Mouse (Mus musculus) lung, postnatal 0 days (tissue): ENCODE data around the gene Tmed1. TPM values are rescaled to one million over a fixed set of nuclear protein-coding genes. Genes with fewer than 3 reads are reported as not detected.
"Not testable (repeated sequence)": the region's sequence is repeated elsewhere in the genome, so short reads cannot be mapped to it uniquely, and the experiment has no call there.

Experiments used
- ATAC-seq: fragments of 200-750 bp; cut with Nextera tagmentation; 2 replicates; pipeline ENCODE4 v1.8.0; 2017; ENCODE audit warnings: moderate library complexity
- DNase-seq: peaks from one replicate; pipeline ENCODE4 v3.0.0-alpha.2; 2016; ENCODE audit warnings: low spot score
- H3K27ac ChIP-seq: fragments of 300-500 bp; sonication (generic); 2 replicates; pipeline ENCODE4 v1.5.1; 2014; ENCODE audit warnings: antibody characterized with exemption, mild to moderate bottlenecking, low read length, mixed read lengths
- H3K27me3 ChIP-seq: fragments of 300-500 bp; sonication (generic); replicated peaks from 2 replicates; pipeline ENCODE4 v1.6.1; 2014; ENCODE audit warnings: low read length, mixed read lengths; ENCODE audit not compliant: insufficient read depth
- H3K36me3 ChIP-seq: fragments of 300-500 bp; sonication (generic); 2 replicates; pipeline ENCODE4 v1.6.1; 2014; ENCODE audit warnings: low read length, mixed read lengths; ENCODE audit not compliant: insufficient read depth
- H3K4me1 ChIP-seq: fragments of 300-500 bp; sonication (generic); 2 replicates; pipeline ENCODE4 v1.6.1; 2014; ENCODE audit warnings: antibody characterized with exemption, low read depth, low read length, mixed read lengths; ENCODE audit not compliant: insufficient read depth
- H3K4me2 ChIP-seq: fragments of 300-500 bp; sonication (generic); replicated peaks from 2 replicates; pipeline ENCODE4 v1.6.1; 2014; ENCODE audit warnings: low read depth, mild to moderate bottlenecking, low read length, moderate library complexity, mixed read lengths
- H3K4me3 ChIP-seq: fragments of 300-500 bp; sonication (generic); 2 replicates; pipeline ENCODE4 v1.5.1; 2014; ENCODE audit warnings: low read depth, low read length
- H3K9ac ChIP-seq: fragments of 300-500 bp; sonication (generic); replicated peaks from 2 replicates; pipeline ENCODE4 v1.6.1; 2014; ENCODE audit warnings: low read depth, mild to moderate bottlenecking
- H3K9me3 ChIP-seq: fragments of 300-500 bp; sonication (generic); 2 replicates; pipeline ENCODE4 v1.6.1; 2016; ENCODE audit warnings: low read length, mixed read lengths
- CTCF ChIP-seq: IDR thresholded peaks from 2 replicates; pipeline ENCODE4 v1.5.1; 2016; ENCODE audit warnings: antibody characterized with exemption, mild to moderate bottlenecking
- EP300 ChIP-seq: IDR thresholded peaks from 2 replicates; pipeline ENCODE4 v1.6.1; 2016; ENCODE audit warnings: antibody characterized with exemption, mild to moderate bottlenecking, control low read depth
- WGBS: fragments of 180-500 bp; shearing (Covaris S2); extraction: QIAGEN DNeasy Blood & Tissue Kit; methylation state at CpG from one replicate; pipeline ENCODE4 v1.1.7; 2014; 5-methylcytosine and 5-hydroxymethylcytosine counted together
- polyA plus RNA-seq: library from polyadenylated mRNA; unstranded; fragments of >200 nt; fragmentation: Nextera tagmentation; extraction: Ambion mirVana; gene quantifications from 2 replicates; pipeline ENCODE4 v1.2.1, GENCODE M21; 2015

Gene Tmed1
- polyA plus RNA-seq, 1 experiment from 2014 or later: 71.3 TPM

DNA sequence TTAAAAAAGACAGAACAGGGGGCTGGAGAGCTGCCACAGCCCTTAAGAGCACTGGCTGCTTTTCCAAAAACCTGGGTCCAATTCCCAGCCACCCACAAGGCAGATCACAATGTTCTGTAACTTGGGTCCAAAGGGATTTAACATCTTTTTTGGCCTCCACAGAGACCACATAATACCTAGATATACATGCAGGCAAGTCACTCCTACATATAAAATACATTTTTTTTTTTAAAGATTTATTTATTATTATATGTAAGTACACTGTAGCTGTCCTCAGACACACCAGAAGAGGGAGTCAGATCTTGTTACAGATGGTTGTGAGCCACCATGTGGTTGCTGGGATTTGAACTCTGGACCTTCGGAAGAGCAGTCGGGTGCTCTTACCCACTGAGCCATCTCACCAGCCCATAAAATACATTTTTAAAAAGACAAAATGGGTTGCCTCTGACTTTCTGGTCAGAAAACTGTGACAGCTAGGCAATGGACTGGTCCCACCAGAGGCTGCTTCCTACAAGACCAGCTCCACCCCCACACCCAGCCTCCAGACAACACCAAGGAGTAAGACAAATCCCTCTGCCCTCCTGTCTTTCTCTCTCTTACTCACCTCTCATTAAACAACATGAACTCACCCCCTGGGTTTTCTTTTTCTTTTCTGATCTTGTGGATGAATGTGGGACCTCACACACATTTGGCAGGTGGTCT is 17.2 kb upstream of the Tmed1 start:
- 90% methylated on average over 2 of the region's 2 CpGs for WGBS
- no peak for TF ChIP-seq EP300
- no peak for TF ChIP-seq CTCF
- H3K4me1 ChIP-seq: no peaks in the 10 kb centered on the region
- no peak overlapping the region for H3K4me2 ChIP-seq
- H3K9me3 ChIP-seq: no peaks in the 10 kb centered on the region
- no peaks in the 10 kb centered on the region for H3K27me3 ChIP-seq
- no peak for DNase-seq
- no peak overlapping the region for H3K9ac ChIP-seq
- no peaks in the 10 kb centered on the region for H3K36me3 ChIP-seq
- no peak for ATAC-seq
- H3K27ac ChIP-seq: no peak overlapping the region
- H3K4me3 ChIP-seq: no peak overlapping the region

DNA sequence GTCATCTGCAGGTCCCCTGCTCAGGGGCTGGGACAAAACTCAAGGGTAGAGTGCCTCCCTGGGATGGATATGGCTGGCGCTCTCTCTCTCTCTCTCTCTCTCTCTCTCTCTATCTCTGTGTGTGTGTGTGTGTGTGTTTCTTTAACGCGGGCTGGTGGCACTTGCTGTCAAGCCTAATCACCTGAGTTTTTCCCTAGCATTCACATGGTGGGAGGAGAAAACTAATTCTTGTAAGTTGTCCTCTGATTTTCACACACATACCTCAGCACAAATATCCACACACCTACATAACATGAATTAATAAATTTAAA is 16.5 kb upstream of the Tmed1 start:
- no peak overlapping the region for H3K9ac ChIP-seq
- 61% methylated on average over 3 of the region's 3 CpGs for WGBS
- no peaks in the 10 kb centered on the region for H3K9me3 ChIP-seq
- H3K4me2 ChIP-seq: 0 out of 2 replicates have a peak overlapping the region, but pooled peaks have one; percentile 1
- H3K4me3 ChIP-seq: no peak overlapping the region
- no peak for DNase-seq
- no peaks in the 10 kb centered on the region for H3K36me3 ChIP-seq
- ATAC-seq: no peak
- H3K27me3 ChIP-seq: no peaks in the 10 kb centered on the region
- TF ChIP-seq EP300: no peak
- H3K27ac ChIP-seq: no peak overlapping the region
- no peaks in the 10 kb centered on the region for H3K4me1 ChIP-seq

DNA sequence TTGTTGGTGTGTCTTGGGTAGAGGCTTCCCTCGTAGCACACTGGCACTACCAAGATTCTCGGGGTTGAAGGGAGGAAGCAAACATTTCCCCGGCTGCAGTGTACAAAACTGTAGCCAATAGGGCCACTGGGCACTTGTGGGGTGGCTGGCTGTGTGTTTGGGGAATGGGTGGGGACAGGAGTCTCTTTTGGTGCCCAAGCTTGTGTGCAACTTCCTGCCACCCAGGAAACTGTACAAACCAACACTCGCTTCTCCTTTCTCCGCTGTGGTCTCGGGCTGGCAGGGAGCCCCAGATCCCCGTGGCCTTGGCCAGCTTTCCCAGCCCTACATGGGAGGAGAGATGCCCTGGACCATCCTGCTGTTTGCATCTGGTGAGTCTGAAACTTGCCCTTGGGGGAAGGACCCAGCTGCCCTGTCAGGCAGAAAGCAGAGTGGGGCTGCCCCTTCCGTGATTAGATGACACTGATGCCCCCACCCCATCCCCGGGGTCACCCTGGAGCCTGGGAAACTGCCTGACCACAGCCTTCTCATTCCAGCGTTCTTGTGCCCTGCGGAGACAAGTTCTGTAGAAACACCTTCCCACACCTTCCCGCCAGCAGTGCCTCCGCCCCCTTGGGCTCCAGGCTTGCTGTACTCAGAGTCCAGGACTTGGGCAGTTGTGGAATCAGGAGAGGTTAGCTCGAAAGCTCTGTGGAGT is 16.0 kb upstream of the Tmed1 start, which contains the start of gene AB124611:
TSS of gene AB124611 (plus strand) at position 240 of the 697 bp plus-strand sequence.
- Histone ChIP-seq H3K27me3 (no peaks in the 10 kb centered on the region), H3K36me3 (no peaks in the 10 kb centered on the region), H3K4me2 (0 out of 2 replicates have a peak within 1 kb of the TSS, but pooled peaks have one; percentile 1), H3K27ac (no peak within 1 kb of the TSS), H3K4me3 (no peak within 1 kb of the TSS), H3K9ac (no peak within 1 kb of the TSS), H3K9me3 (no peaks in the 10 kb centered on the region), H3K4me1 (no peaks in the 10 kb centered on the region)
- DNase-seq: peak; percentile 39
- 40% methylated on average over 14 of the region's 14 CpGs for WGBS
- peak; percentile 28 for ATAC-seq
- TF ChIP-seq EP300: no peak
- no peak for TF ChIP-seq CTCF

DNA sequence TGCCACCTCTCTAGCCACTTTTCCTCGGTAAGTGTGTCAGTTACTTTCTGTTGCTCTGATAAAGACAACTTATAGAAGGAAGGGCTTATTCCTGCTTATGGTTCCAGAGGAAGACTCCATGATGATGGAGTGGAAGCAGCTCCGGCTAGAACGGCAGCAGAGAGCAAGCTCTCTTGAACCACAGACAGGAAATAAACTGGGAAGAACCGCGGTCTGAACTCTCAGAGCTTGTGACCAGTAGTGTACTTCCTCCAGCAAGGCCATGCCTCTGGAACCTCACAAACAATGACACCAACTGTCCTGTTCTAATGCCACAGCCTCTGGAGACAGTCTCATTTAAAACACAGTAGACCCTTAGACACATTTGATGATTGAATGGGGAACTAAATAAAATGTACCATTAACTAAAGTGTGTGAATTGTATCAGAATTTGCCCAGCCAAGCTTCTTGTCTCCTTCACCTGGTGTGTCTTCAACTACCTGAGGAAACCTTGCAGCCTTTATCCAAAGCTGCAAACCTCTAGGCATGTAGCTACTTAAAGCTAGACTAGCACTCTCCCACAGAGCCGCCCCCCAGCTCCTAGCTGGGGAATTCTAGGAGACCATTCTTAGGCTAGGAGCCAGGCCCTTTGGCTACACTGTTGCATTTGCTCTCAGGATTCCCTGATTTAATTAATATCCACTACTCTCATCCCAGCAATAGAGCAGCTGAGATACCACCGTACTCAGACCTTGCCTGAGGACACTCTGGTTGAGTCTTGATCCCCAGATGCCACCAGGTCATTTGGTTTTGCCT is 15.3 kb upstream of the Tmed1 start:
- Histone ChIP-seq H3K4me3 (no peak overlapping the region), H3K4me2 (no peak overlapping the region), H3K9me3 (no peaks in the 10 kb centered on the region), H3K9ac (no peak overlapping the region), H3K4me1 (no peaks in the 10 kb centered on the region), H3K27ac (no peak overlapping the region), H3K36me3 (no peaks in the 10 kb centered on the region), H3K27me3 (no peaks in the 10 kb centered on the region)
- DNase-seq: no peak
- 67% methylated on average over 7 of the region's 7 CpGs for WGBS
- TF ChIP-seq EP300 (no peak), CTCF (no peak)
- ATAC-seq: no peak

DNA sequence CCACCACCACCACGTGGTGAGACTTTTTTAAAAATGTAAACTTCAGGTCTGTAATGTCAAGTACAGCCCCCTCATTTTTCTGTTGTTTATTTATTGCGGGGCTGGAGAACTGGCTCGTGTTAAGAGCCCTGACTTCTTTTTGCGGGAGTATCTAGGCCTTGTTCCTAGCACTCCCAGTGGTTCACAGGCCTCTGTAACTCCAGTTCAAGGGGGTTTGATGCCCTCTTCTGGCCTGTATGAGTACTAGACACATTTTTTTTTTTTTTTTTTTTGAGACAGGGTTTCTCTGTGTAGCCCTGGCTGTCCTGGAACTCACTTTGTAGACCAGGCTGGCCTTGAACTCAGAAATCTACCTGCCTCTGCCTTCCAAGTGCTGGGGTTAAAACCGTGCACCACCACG is 8.6 kb upstream of the Tmed1 start:
- H3K4me1 ChIP-seq, H3K4me2 ChIP-seq, ATAC-seq, H3K4me3 ChIP-seq, H3K27me3 ChIP-seq, H3K9ac ChIP-seq, DNase-seq, H3K27ac ChIP-seq, H3K9me3 ChIP-seq, H3K36me3 ChIP-seq: not testable (repeated sequence)
- 72% methylated on average over 6 of the region's 6 CpGs for WGBS

DNA sequence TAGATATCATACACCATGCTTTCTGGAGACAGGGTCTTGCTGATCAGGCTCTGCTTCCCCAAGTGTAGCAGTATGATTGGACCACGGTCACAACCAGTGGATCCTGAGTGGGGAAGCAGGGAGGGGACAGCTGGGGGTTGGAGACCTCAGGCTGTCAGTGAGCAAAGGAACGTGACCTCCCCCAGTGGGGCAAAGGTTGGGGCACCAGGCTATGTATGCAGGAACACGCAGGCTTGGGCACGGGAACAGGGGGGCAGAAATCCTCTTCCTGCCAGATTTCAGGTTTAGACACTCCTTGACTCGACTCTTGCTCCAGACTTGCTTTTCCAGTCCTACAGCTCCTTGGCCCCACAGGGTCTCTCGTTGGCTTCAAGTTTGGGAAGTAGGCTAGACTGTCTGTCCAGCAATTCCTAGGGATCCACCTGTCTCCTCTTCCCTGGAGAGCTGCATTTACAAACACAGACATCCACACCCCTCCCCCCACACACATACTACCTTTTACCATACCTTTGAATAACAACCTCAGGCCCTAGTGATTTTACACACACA is 8.0 kb upstream of the Tmed1 start:
- TF ChIP-seq CTCF: no peak
- TF ChIP-seq EP300: no peak
- Histone ChIP-seq H3K36me3 (no peaks in the 10 kb centered on the region), H3K4me1 (no peaks in the 10 kb centered on the region), H3K4me3 (no peak overlapping the region), H3K9me3 (no peaks in the 10 kb centered on the region), H3K27me3 (no peaks in the 10 kb centered on the region), H3K27ac (no peak overlapping the region), H3K9ac (no peak overlapping the region), H3K4me2 (no peak overlapping the region)
- DNase-seq (no peak), ATAC-seq (no peak)
- 38% methylated on average over 6 of the region's 6 CpGs for WGBS
